Mouse (Mus musculus) CH12.LX (cell line): ENCODE data around the gene Rab44. TPM values are rescaled to one million over a fixed set of nuclear protein-coding genes. Genes with fewer than 3 reads are reported as not detected.

Experiments
- DNase-seq: peaks from one replicate; pipeline ENCODE4 v3.0.0-alpha.2; 2013; ENCODE audit errors: extremely low read depth
- H3K27ac ChIP-seq: 2 replicates; pipeline ENCODE4 v1.5.1; 2012; ENCODE audit warnings: low read depth, mild to moderate bottlenecking, control low read depth, moderate library complexity; ENCODE audit not compliant: insufficient read depth
- H3K27me3 ChIP-seq: replicated peaks from 2 replicates; pipeline ENCODE3; 2012; ENCODE audit warnings: inconsistent platforms
- H3K36me3 ChIP-seq, 2 experiments: replicated peaks in 1 of 2; 2 replicates each; pipeline versions ENCODE3 to v1.6.1; 2012; ENCODE audit warnings: inconsistent platforms in 1 of 2, low read length in 1 of 2, mild to moderate bottlenecking in 1 of 2, mixed read lengths in 1 of 2, moderate library complexity in 1 of 2; ENCODE audit not compliant: control insufficient read depth in 1 of 2, insufficient read depth in 1 of 2
- H3K4me1 ChIP-seq, 2 experiments: 2 replicates each; pipeline ENCODE4 v1.6.1; 2012; ENCODE audit warnings: inconsistent platforms in 1 of 2, moderate library complexity in 1 of 2; ENCODE audit not compliant: insufficient read depth in 2 of 2, control insufficient read depth in 1 of 2
- H3K4me2 ChIP-seq: 2 replicates; pipeline ENCODE4 v1.6.1; 2012; ENCODE audit warnings: low read depth, mild to moderate bottlenecking, control low read depth; ENCODE audit not compliant: poor library complexity, insufficient read depth, severe bottlenecking
- H3K4me3 ChIP-seq, 3 experiments: fragments of 150-350 bp in 1 of 3; sonication (generic) in 1 of 3; replicated peaks in 1 of 3; 2 replicates each; pipeline versions ENCODE3 to v1.5.1; 2011 to 2012; ENCODE audit warnings: low read depth in 2 of 3, low read length in 2 of 3, mild to moderate bottlenecking in 2 of 3, moderate library complexity in 2 of 3, control low read depth in 1 of 3, improper control_type of control experiment in 1 of 3, inconsistent platforms in 1 of 3, mixed read lengths in 1 of 3; ENCODE audit not compliant: poor library complexity in 1 of 3
- H3K79me2 ChIP-seq: replicated peaks from 2 replicates; pipeline ENCODE4 v1.6.1; 2012; ENCODE audit warnings: mild to moderate bottlenecking, moderate library complexity; ENCODE audit not compliant: control insufficient read depth, poor library complexity, insufficient read depth, severe bottlenecking; ENCODE audit errors: extremely low read depth
- H3K9ac ChIP-seq: 2 replicates; pipeline ENCODE4 v1.6.1; 2012; ENCODE audit warnings: low read depth, mild to moderate bottlenecking, control low read depth, moderate library complexity; ENCODE audit not compliant: insufficient read depth
- H3K9me3 ChIP-seq: replicated peaks from 2 replicates; pipeline ENCODE3; 2012; ENCODE audit warnings: low read length, inconsistent platforms, mixed read lengths
- CHD1 ChIP-seq: IDR thresholded peaks from 2 replicates; pipeline ENCODE4 v1.6.1; 2012; ENCODE audit warnings: low read depth, low read length, improper control_type of control experiment, inconsistent platforms
- CHD2 ChIP-seq: IDR thresholded peaks from 2 replicates; pipeline ENCODE4 v1.6.1; 2011; ENCODE audit warnings: low read length, improper control_type of control experiment
- E2F4 ChIP-seq: IDR thresholded peaks from 2 replicates; pipeline ENCODE4 v1.6.1; 2011; ENCODE audit warnings: low read depth, low read length, improper control_type of control experiment; ENCODE audit not compliant: insufficient replicate concordance
- ELF1 ChIP-seq: IDR thresholded peaks from 2 replicates; pipeline ENCODE4 v1.6.1; 2014; ENCODE audit warnings: low read depth, mild to moderate bottlenecking, inconsistent platforms, low read length, improper control_type of control experiment
- EP300 ChIP-seq: IDR thresholded peaks from 2 replicates; pipeline ENCODE4 v1.6.1; 2011; ENCODE audit warnings: low read length, improper control_type of control experiment
- ETS1 ChIP-seq: conservative IDR thresholded peaks from 2 replicates; pipeline ENCODE4 v1.6.1; 2012; ENCODE audit warnings: low read depth, mild to moderate bottlenecking, inconsistent platforms, low read length, improper control_type of control experiment, moderate library complexity
- GABPA ChIP-seq: IDR thresholded peaks from 2 replicates; pipeline ENCODE4 v1.6.1; 2012; ENCODE audit warnings: low read depth, low read length, improper control_type of control experiment, inconsistent platforms; ENCODE audit not compliant: insufficient replicate concordance
- HCFC1 ChIP-seq: IDR thresholded peaks from 2 replicates; pipeline ENCODE4 v1.6.1; 2012; ENCODE audit warnings: low read depth, mild to moderate bottlenecking, inconsistent platforms, low read length, improper control_type of control experiment
- IRF4 ChIP-seq: IDR thresholded peaks from 2 replicates; pipeline ENCODE4 v1.6.1; 2014; ENCODE audit warnings: low read depth, mild to moderate bottlenecking, inconsistent platforms, low read length, improper control_type of control experiment
- KAT2A ChIP-seq: IDR thresholded peaks from 2 replicates; pipeline ENCODE4 v1.6.1; 2012; ENCODE audit warnings: low read length, improper control_type of control experiment, inconsistent platforms; ENCODE audit not compliant: insufficient replicate concordance
- MAZ ChIP-seq: IDR thresholded peaks from 2 replicates; pipeline ENCODE4 v1.6.1; 2012; ENCODE audit warnings: low read depth, mild to moderate bottlenecking, inconsistent platforms, low read length, improper control_type of control experiment, moderate library complexity
- MEF2A ChIP-seq: IDR thresholded peaks from 2 replicates; pipeline ENCODE4 v1.6.1; 2014; ENCODE audit warnings: low read depth, mild to moderate bottlenecking, inconsistent platforms, low read length, improper control_type of control experiment, borderline replicate concordance
- MXI1 ChIP-seq: IDR thresholded peaks from 2 replicates; pipeline ENCODE4 v1.6.1; 2011; ENCODE audit warnings: mild to moderate bottlenecking, low read depth, low read length, improper control_type of control experiment
- MYC ChIP-seq: IDR thresholded peaks from 2 replicates; pipeline ENCODE4 v1.6.1; 2011; ENCODE audit warnings: low read depth, mild to moderate bottlenecking, improper control_type of control experiment, low read length
- NELFE ChIP-seq: IDR thresholded peaks from 2 replicates; pipeline ENCODE4 v1.6.1; 2011; ENCODE audit warnings: low read depth, low read length, improper control_type of control experiment
- POLR2A ChIP-seq: IDR thresholded peaks from 2 replicates; pipeline ENCODE4 v1.6.1; 2011; ENCODE audit warnings: low read depth, mild to moderate bottlenecking, improper control_type of control experiment, low read length
- RAD21 ChIP-seq: IDR thresholded peaks from 2 replicates; pipeline ENCODE4 v1.6.1; 2011; ENCODE audit warnings: low read depth, mild to moderate bottlenecking, low read length, improper control_type of control experiment, moderate library complexity
- SIN3A ChIP-seq: IDR thresholded peaks from 2 replicates; pipeline ENCODE4 v1.6.1; 2012; ENCODE audit warnings: low read length, improper control_type of control experiment, inconsistent platforms
- SMC3 ChIP-seq: IDR thresholded peaks from 2 replicates; pipeline ENCODE4 v1.6.1; 2011; ENCODE audit warnings: low read depth, low read length, improper control_type of control experiment
- TBP ChIP-seq: conservative IDR thresholded peaks from 2 replicates; pipeline ENCODE4 v1.6.1; 2011; ENCODE audit warnings: low read depth, low read length, improper control_type of control experiment
- TCF12 ChIP-seq: IDR thresholded peaks from 2 replicates; pipeline ENCODE4 v1.6.1; 2014; ENCODE audit warnings: low read depth, mild to moderate bottlenecking, inconsistent platforms, low read length, improper control_type of control experiment
- USF1 ChIP-seq: IDR thresholded peaks from 2 replicates; pipeline ENCODE4 v1.6.1; 2014; ENCODE audit warnings: low read depth, mild to moderate bottlenecking, inconsistent platforms, low read length, improper control_type of control experiment
- USF2 ChIP-seq: conservative IDR thresholded peaks from 2 replicates; pipeline ENCODE4 v1.6.1; 2011; ENCODE audit warnings: low read depth, low read length, improper control_type of control experiment
- ZKSCAN1 ChIP-seq: IDR thresholded peaks from 2 replicates; pipeline ENCODE4 v1.6.1; 2012; ENCODE audit warnings: low read depth, inconsistent platforms, low read length, improper control_type of control experiment, borderline replicate concordance
- ZMIZ1 ChIP-seq: IDR thresholded peaks from 2 replicates; pipeline ENCODE4 v1.6.1; 2012; ENCODE audit warnings: low read depth, mild to moderate bottlenecking, inconsistent platforms, low read length, improper control_type of control experiment
- ZNF384 ChIP-seq: IDR thresholded peaks from 2 replicates; pipeline ENCODE4 v1.6.1; 2012; ENCODE audit warnings: low read depth, low read length, improper control_type of control experiment, inconsistent platforms
- dilution Hi-C: fragments of 300-500 bp; cut with MboI; formaldehyde crosslinking; loops from 2 replicates; pipeline ENCODE4 v1.14.3; 2020; ENCODE audit warnings: low sequenced_read_pairs; ENCODE audit not compliant: extremely low pct_unique_long_range_greater_than_20kb, extremely low pct_ligation_motif_present
- in situ Hi-C: fragments of 300-500 bp; cut with MboI; formaldehyde crosslinking; loops from 3 replicates; pipeline ENCODE4 v1.14.3; 2019; ENCODE audit warnings: low sequenced_read_pairs, low pct_ligation_motif_present, low pct_unique_long_range_greater_than_20kb, mixed read lengths
- polyA plus RNA-seq: library from polyadenylated mRNA; unstranded; fragments of >175 nt; gene quantifications from 2 replicates; pipeline ENCODE4 v1.2.1, GENCODE M21; 2012; ENCODE audit warnings: low read depth; ENCODE audit not compliant: insufficient read length
- total RNA-seq, 2 experiments: library from RNA; depleted of rRNA; stranded (reverse); fragments of 300-350 nt in 1 of 2; fragments of >200 nt in 1 of 2; gene quantifications; 2 replicates each; pipeline ENCODE4 v1.2.3; 2012 to 2014

The Rab44 gene
- total and polyA plus RNA-seq, 3 experiments, result 0.30 to 0.34 TPM; not detected in 1

GRCm38 (mm10) chr17:29159320-29159719 lies 45.4 kb downstream of the Rab44 start:
- dilution Hi-C loops, result no loop called here
- H3K4me3 ChIP-seq, result no peak overlapping the region

GRCm38 (mm10) chr17:29159743-29160455 lies 46.0 kb downstream of the Rab44 start:
- Histone ChIP-seq H3K4me1 (peaks cover 21 to 43% of the 10 kb centered on the region in 2 experiments), H3K79me2 (no peaks in the 10 kb centered on the region), H3K36me3 (no peaks in the 10 kb centered on the region), H3K27me3 (no peaks in the 10 kb centered on the region), H3K4me2 (no peak overlapping the region), H3K4me3 (no peak overlapping the region), H3K9me3 (peaks cover 14% of the 10 kb centered on the region), H3K27ac (no peak overlapping the region), H3K9ac (no peak overlapping the region)
- dilution Hi-C loops, result no loop called here
- TF ChIP-seq SIN3A, result no peak
- TF ChIP-seq USF2, result no peak
- no peak for TF ChIP-seq SMC3
- no peak for TF ChIP-seq USF1
- no peak for TF ChIP-seq POLR2A
- TF ChIP-seq RAD21, result no peak
- no peak for TF ChIP-seq ELF1
- no peak for TF ChIP-seq TBP
- TF ChIP-seq TCF12, result no peak
- TF ChIP-seq EP300, result no peak
- no peak for TF ChIP-seq MXI1
- TF ChIP-seq NELFE, result no peak
- no peak for TF ChIP-seq MEF2A
- TF ChIP-seq ETS1, result no peak
- DNase-seq, result no peak
- in situ Hi-C loops, result loop anchor here (5.0 kb wide), 1 partner anchor 33 kb away; no protein-coding TSS in a partner anchor

More at GRCm38 (mm10) chr17:29159320-29159719, 45.4 kb downstream of the Rab44 start:
- no peak overlapping the region for H3K27ac ChIP-seq
- H3K79me2 ChIP-seq, result no peaks in the 10 kb centered on the region
- H3K4me1 ChIP-seq, result peaks cover 15 to 37% of the 10 kb centered on the region in 2 experiments
- H3K9me3 ChIP-seq, result peaks cover 14% of the 10 kb centered on the region
- in situ Hi-C loops, result no loop called here
- H3K27me3 ChIP-seq, result no peaks in the 10 kb centered on the region
- H3K36me3 ChIP-seq, result no peaks in the 10 kb centered on the region
- no peak overlapping the region for H3K4me2 ChIP-seq
- TF ChIP-seq E2F4 (no peak), MXI1 (no peak), ZNF384 (no peak), EP300 (no peak), ZKSCAN1 (no peak), HCFC1 (no peak), CHD1 (no peak), USF1 (no peak), MYC (no peak), IRF4 (no peak), CHD2 (no peak), POLR2A (no peak), MEF2A (no peak), ZMIZ1 (no peak), RAD21 (no peak), GABPA (no peak), SMC3 (no peak), MAZ (no peak), KAT2A (no peak)
- TF ChIP-seq, all 38 proteins: peak for 0
- H3K9ac ChIP-seq, result no peak overlapping the region
- DNase-seq, result no peak
